Mouse (Mus musculus): ENCODE data around the gene Nid1. TPM values are rescaled to one million over a fixed set of nuclear protein-coding genes. Genes with fewer than 3 reads are reported as not detected.
"Not testable (repeated sequence)": the region's sequence is repeated elsewhere in the genome, so short reads cannot be mapped to it uniquely, and the experiment has no call there.

Nid1 gene
- total RNA-seq, 2 experiments from 2014 or later, result 59.4 to 66.8 TPM

- intact Hi-C loops (cut with DNase I); DNase-seq: not testable (repeated sequence)
Observed at GRCm38 (mm10) chr13:13449981-13450380, 12.6 kb downstream of the Nid1 start.

- DNase-seq; intact Hi-C loops (cut with DNase I): not testable (repeated sequence)
Observed at GRCm38 (mm10) chr13:13450931-13451330, 13.6 kb downstream of the Nid1 start.

GRCm38 (mm10) chr13:13453332-13453731, 16.0 kb downstream of the Nid1 start:
- intact Hi-C loops (cut with DNase I); DNase-seq: not testable (repeated sequence)

- intact Hi-C loops (cut with DNase I); DNase-seq: not testable (repeated sequence)
Observed at GRCm38 (mm10) chr13:13454249-13454648, 16.9 kb downstream of the Nid1 start.

- DNase-seq; intact Hi-C loops (cut with DNase I): not testable (repeated sequence)
Observed at GRCm38 (mm10) chr13:13455632-13456492, 18.5 kb downstream of the Nid1 start.

GRCm38 (mm10) chr13:13458138-13458737, 20.9 kb downstream of the Nid1 start:
- no peak for DNase-seq
- intact Hi-C loops (cut with DNase I), result no loop called here

GRCm38 (mm10) chr13:13460521-13461138, 23.3 kb downstream of the Nid1 start:
- DNase-seq, result no peak
- intact Hi-C loops (cut with DNase I), result no loop called here

- intact Hi-C loops (cut with DNase I), result no loop called here
- DNase-seq, result no peak
Observed at GRCm38 (mm10) chr13:13461446-13462192, 24.3 kb downstream of the Nid1 start.

GRCm38 (mm10) chr13:13463949-13464348, 26.6 kb downstream of the Nid1 start:
- no peak for DNase-seq
- intact Hi-C loops (cut with DNase I), result no loop called here

- intact Hi-C loops (cut with DNase I); DNase-seq: not testable (repeated sequence)
Observed at GRCm38 (mm10) chr13:13467249-13467648, 29.9 kb downstream of the Nid1 start.

GRCm38 (mm10) chr13:13468513-13468912, 31.2 kb downstream of the Nid1 start:
- intact Hi-C loops (cut with DNase I), result no loop called here
- DNase-seq, result no peak

- no peak for DNase-seq
- intact Hi-C loops (cut with DNase I), result no loop called here
Observed at GRCm38 (mm10) chr13:13471334-13471757, 34.0 kb downstream of the Nid1 start.

GRCm38 (mm10) chr13:13474464-13474863, 37.1 kb downstream of the Nid1 start:
- DNase-seq; intact Hi-C loops (cut with DNase I): not testable (repeated sequence)

- no peak for DNase-seq
- intact Hi-C loops (cut with DNase I), result no loop called here
Observed at GRCm38 (mm10) chr13:13474991-13475390, 37.6 kb downstream of the Nid1 start.

- intact Hi-C loops (cut with DNase I), result no loop called here
- DNase-seq, result no peak
Observed at GRCm38 (mm10) chr13:13476568-13476967, 39.2 kb downstream of the Nid1 start.

GRCm38 (mm10) chr13:13477046-13477445, 39.7 kb downstream of the Nid1 start:
- intact Hi-C loops (cut with DNase I), result no loop called here
- DNase-seq, result no peak

GRCm38 (mm10) chr13:13479986-13480385, 42.6 kb downstream of the Nid1 start:
- intact Hi-C loops (cut with DNase I), result no loop called here
- no peak for DNase-seq

GRCm38 (mm10) chr13:13481033-13481432, 43.7 kb downstream of the Nid1 start:
- intact Hi-C loops (cut with DNase I), result no loop called here
- DNase-seq, result peak; percentile 55 to 68

- intact Hi-C loops (cut with DNase I), result no loop called here
- DNase-seq, result no peak
Observed at GRCm38 (mm10) chr13:13481875-13482674, 44.7 kb downstream of the Nid1 start.

- intact Hi-C loops (cut with DNase I), result no loop called here
- DNase-seq, result no peak
Observed at GRCm38 (mm10) chr13:13484351-13484751, 47.0 kb downstream of the Nid1 start.
